Mouse (Mus musculus) limb, embryonic 14.5 days (tissue): ENCODE results near the gene Mctp1. TPM values are rescaled to one million over a fixed set of nuclear protein-coding genes. Genes with fewer than 3 reads are reported as not detected.
A peak's percentile ranks its signal among the peaks of the same experiment; 100 is the strongest.

ENCODE experiments used
- ATAC-seq: fragments of 200-750 bp; cut with Nextera tagmentation; 2 replicates; pipeline ENCODE4 v1.8.0; 2017; ENCODE audit warnings: low read depth, moderate number of reproducible peaks, moderate TSS enrichment; ENCODE audit not compliant: low FRiP score
- DNase-seq: peaks from one replicate; pipeline ENCODE4 v3.0.0-alpha.2; 2015; ENCODE audit warnings: low spot score
- H3K27ac ChIP-seq: fragments of 300-500 bp; sonication (generic); replicated peaks from 2 replicates; pipeline ENCODE4 v1.5.1; 2014; ENCODE audit warnings: low read depth, mild to moderate bottlenecking, low read length, moderate library complexity, mixed read lengths
- H3K27me3 ChIP-seq: fragments of 300-500 bp; sonication (generic); 2 replicates; pipeline ENCODE4 v1.6.1; 2014; ENCODE audit warnings: low read length, mixed read lengths; ENCODE audit not compliant: control insufficient read depth, insufficient read depth
- H3K36me3 ChIP-seq: fragments of 300-500 bp; sonication (generic); 2 replicates; pipeline ENCODE4 v1.6.1; 2014; ENCODE audit warnings: mild to moderate bottlenecking, low read length, moderate library complexity, mixed read lengths; ENCODE audit not compliant: control insufficient read depth, insufficient read depth
- H3K4me1 ChIP-seq: fragments of 300-500 bp; sonication (generic); 2 replicates; pipeline ENCODE4 v1.6.1; 2014; ENCODE audit warnings: antibody characterized with exemption, low read length, mixed read lengths; ENCODE audit not compliant: control insufficient read depth, insufficient read depth
- H3K4me2 ChIP-seq: fragments of 300-500 bp; sonication (generic); replicated peaks from 2 replicates; pipeline ENCODE4 v1.6.1; 2014; ENCODE audit warnings: low read depth, mild to moderate bottlenecking, low read length, moderate library complexity; ENCODE audit not compliant: severe bottlenecking
- H3K4me3 ChIP-seq: fragments of 300-500 bp; sonication (generic); replicated peaks from 2 replicates; pipeline ENCODE4 v1.5.1; 2014; ENCODE audit warnings: low read length
- H3K9ac ChIP-seq: fragments of 300-500 bp; sonication (generic); 2 replicates; pipeline ENCODE4 v1.6.1; 2014; ENCODE audit warnings: mild to moderate bottlenecking, low read depth, low read length, moderate library complexity; ENCODE audit not compliant: severe bottlenecking
- H3K9me3 ChIP-seq: fragments of 300-500 bp; sonication (generic); 2 replicates; pipeline ENCODE4 v1.6.1; 2016; ENCODE audit warnings: low read length; ENCODE audit not compliant: control insufficient read depth
- POLR2A ChIP-seq: fragments of 200-500 bp; IDR thresholded peaks from 2 replicates; pipeline ENCODE4 v1.8.0; 2012; ENCODE audit warnings: inconsistent platforms, mild to moderate bottlenecking, moderate library complexity, borderline replicate concordance; ENCODE audit not compliant: insufficient read depth, insufficient read length; ENCODE audit errors: extremely low read depth
- whole genome bisulfite sequencing: fragments of 180-500 bp; shearing (Covaris S2); extraction: QIAGEN DNeasy Blood & Tissue Kit; methylation state at CpG from one replicate; pipeline ENCODE4 v1.1.7; 2014; 5-methylcytosine and 5-hydroxymethylcytosine counted together
- polyA plus RNA-seq, 2 experiments: library from polyadenylated mRNA; depleted of rRNA in 1 of 2; stranded (reverse) in 1 of 2; unstranded in 1 of 2; fragments of >200 nt; fragmentation: Nextera tagmentation in 1 of 2; extraction: Ambion mirVana in 1 of 2; gene quantifications; 2 replicates each; pipeline versions ENCODE4 v1.2.1 to v1.2.3; 2012 to 2014

Mctp1 gene
- polyA plus RNA-seq, 2 experiments, result 0.44 to 0.59 TPM

- no peaks in the 10 kb centered on the region for H3K36me3 ChIP-seq
- no peak for DNase-seq
- H3K27me3 ChIP-seq, result no peaks in the 10 kb centered on the region
- no peaks in the 10 kb centered on the region for H3K9me3 ChIP-seq
- H3K4me1 ChIP-seq, result no peaks in the 10 kb centered on the region
- no peak overlapping the region for H3K4me2 ChIP-seq
- no peak for TF ChIP-seq POLR2A
- ATAC-seq, result no peak
- H3K4me3 ChIP-seq, result no peak overlapping the region
- H3K27ac ChIP-seq, result no peak overlapping the region
- H3K9ac ChIP-seq, result no peak overlapping the region
These were observed 235.8 kb downstream of the Mctp1 start for GRCm38 (mm10) chr13:76620111-76620510.

GRCm38 (mm10) chr13:76620525-76620924 is 236.2 kb downstream of the Mctp1 start:
- DNase-seq (no peak), ATAC-seq (no peak)
- no peak for TF ChIP-seq POLR2A
- H3K4me2 ChIP-seq, result no peak overlapping the region
- no peak overlapping the region for H3K9ac ChIP-seq
- no peaks in the 10 kb centered on the region for H3K27me3 ChIP-seq
- H3K9me3 ChIP-seq, result no peaks in the 10 kb centered on the region
- H3K27ac ChIP-seq, result no peak overlapping the region
- no peaks in the 10 kb centered on the region for H3K36me3 ChIP-seq
- WGBS, result 68% methylated on average over 1 of the region's 1 CpGs
- H3K4me3 ChIP-seq, result no peak overlapping the region
- H3K4me1 ChIP-seq, result no peaks in the 10 kb centered on the region

DNA sequence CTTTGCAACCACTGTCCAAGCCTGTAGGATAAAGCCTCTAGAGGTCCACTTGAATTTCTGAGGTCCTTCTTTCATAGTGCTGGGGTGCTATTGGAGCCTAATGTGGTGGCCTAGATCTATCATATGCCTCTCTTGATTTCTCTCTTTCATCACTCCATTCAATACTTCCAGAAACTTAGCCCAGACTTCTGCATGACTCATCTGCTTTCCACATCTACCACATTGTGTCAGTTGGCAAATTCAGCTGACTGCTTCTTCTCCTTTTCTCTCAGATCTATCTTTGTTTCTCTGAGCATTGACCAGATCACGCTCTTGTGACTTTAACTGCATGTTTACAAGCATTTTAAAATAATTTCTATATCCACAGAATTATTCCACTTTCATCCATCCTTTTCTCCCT is 249.4 kb downstream of the Mctp1 start:
- 85% methylated on average over 1 of the region's 1 CpGs for WGBS
- Histone ChIP-seq H3K36me3 (no peaks in the 10 kb centered on the region), H3K27ac (no peak overlapping the region), H3K4me3 (no peak overlapping the region), H3K4me2 (no peak overlapping the region), H3K9me3 (no peaks in the 10 kb centered on the region), H3K4me1 (no peaks in the 10 kb centered on the region), H3K9ac (no peak overlapping the region), H3K27me3 (no peaks in the 10 kb centered on the region)
- TF ChIP-seq POLR2A, result no peak
- DNase-seq (no peak), ATAC-seq (no peak)

DNA sequence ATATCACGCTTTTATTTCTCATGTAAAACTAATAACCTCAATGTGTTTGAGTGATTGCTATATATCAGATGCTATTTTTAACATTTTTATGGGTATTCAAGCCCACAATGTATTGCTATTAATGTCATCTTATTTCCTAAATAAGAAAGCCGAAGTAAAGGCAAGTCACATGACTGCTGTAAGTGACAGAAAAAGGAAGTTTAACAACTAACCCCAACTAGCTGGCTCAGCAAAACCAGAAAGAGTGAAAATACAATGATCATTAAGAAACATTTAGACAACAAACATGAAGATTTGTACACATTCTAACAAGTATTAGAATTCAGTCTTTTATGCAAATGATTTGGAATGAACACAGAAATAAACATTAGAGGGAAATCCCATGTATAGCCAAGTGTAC is 253.9 kb downstream of the Mctp1 start:
- Histone ChIP-seq H3K9me3 (no peaks in the 10 kb centered on the region), H3K4me3 (no peak overlapping the region), H3K27ac (no peak overlapping the region), H3K36me3 (no peaks in the 10 kb centered on the region), H3K4me1 (no peaks in the 10 kb centered on the region), H3K9ac (no peak overlapping the region), H3K4me2 (no peak overlapping the region), H3K27me3 (no peaks in the 10 kb centered on the region)
- TF ChIP-seq POLR2A, result no peak
- DNase-seq (no peak), ATAC-seq (no peak)
- WGBS, result 73% methylated on average over 2 of the region's 2 CpGs

DNA sequence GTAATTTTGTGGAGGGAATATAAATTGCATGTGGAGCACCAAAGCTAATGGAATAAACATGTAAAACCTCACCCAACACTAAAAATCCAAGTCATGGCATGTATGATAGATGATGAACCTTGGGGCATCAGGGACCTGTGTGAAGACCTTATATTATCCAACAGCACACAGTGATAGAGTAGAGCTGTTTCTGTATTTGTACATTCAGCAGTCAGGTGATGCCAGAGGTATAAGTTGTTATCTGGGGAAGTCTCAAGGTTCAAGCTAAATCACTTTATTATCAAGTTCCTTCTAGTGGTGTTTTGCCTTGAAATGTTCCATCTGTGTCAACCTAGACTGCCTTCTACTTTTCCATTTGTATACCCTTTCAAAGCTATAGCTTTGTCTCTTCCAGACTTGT is 275.2 kb downstream of the Mctp1 start:
- ATAC-seq, result no peak
- H3K4me1 ChIP-seq, result no peaks in the 10 kb centered on the region

DNA sequence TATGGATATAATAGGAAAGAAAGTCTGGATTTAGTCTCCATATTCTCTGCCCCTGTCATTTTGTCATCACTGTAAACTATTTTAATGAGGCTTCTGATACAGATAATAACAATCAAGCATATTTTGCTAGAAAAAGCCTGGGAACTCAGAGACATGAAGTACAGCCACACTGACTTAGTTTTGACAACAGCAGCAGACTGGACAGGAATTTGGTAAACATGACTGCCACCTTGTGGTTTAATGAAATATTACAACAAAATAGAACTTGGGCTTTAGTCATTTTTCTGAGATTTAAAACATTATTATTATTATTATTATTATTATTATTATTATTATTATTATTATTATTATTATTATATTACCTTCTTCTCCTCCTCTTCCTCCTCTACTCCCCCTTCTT is 297.0 kb downstream of the Mctp1 start:
- no peak for TF ChIP-seq POLR2A
- peak; percentile 64 for DNase-seq

More for the DNA sequence above, 275.2 kb downstream of the Mctp1 start:
- no peaks in the 10 kb centered on the region for H3K9me3 ChIP-seq
- H3K36me3 ChIP-seq, result no peaks in the 10 kb centered on the region
- no peak overlapping the region for H3K4me2 ChIP-seq
- no peak for DNase-seq
- H3K4me3 ChIP-seq, result no peak overlapping the region
- no peak overlapping the region for H3K9ac ChIP-seq
- no peak for TF ChIP-seq POLR2A
- no peak overlapping the region for H3K27ac ChIP-seq
- no peaks in the 10 kb centered on the region for H3K27me3 ChIP-seq

More for the DNA sequence above, 297.0 kb downstream of the Mctp1 start:
- Histone ChIP-seq H3K4me2 (no peak overlapping the region), H3K4me3 (no peak overlapping the region), H3K4me1 (no peaks in the 10 kb centered on the region), H3K36me3 (no peaks in the 10 kb centered on the region), H3K9ac (no peak overlapping the region), H3K27me3 (no peaks in the 10 kb centered on the region), H3K9me3 (no peaks in the 10 kb centered on the region), H3K27ac (no peak overlapping the region)
- ATAC-seq, result no peak
